Mouse (Mus musculus) C2C12 (cell line): ENCODE data around the gene Pla2g4d.

Experiments
- CEBPB ChIP-seq: IDR thresholded peaks from one replicate; pipeline ENCODE4 v1.6.1; 2011; ENCODE audit warnings: low read depth, mild to moderate bottlenecking, control low read depth, moderate library complexity
- CTCF ChIP-seq: IDR thresholded peaks from one replicate; pipeline ENCODE4 v1.5.1; 2011; ENCODE audit not compliant: control insufficient read depth, insufficient read depth, insufficient read length
- MAX ChIP-seq: IDR thresholded peaks from one replicate; pipeline ENCODE4 v1.6.1; 2011; ENCODE audit warnings: mild to moderate bottlenecking, control low read depth
- MYOG ChIP-seq: IDR thresholded peaks from one replicate; pipeline ENCODE4 v1.6.1; 2011; ENCODE audit not compliant: control insufficient read depth, insufficient read length; ENCODE audit errors: extremely low read depth
- USF1 ChIP-seq: IDR thresholded peaks from one replicate; pipeline ENCODE4 v1.6.1; 2011; ENCODE audit warnings: low read depth, mild to moderate bottlenecking, control low read depth, moderate library complexity

GRCm38 (mm10) chr2:120264858-120265257 is 24.1 kb downstream of the Pla2g4d start:
- no peak for TF ChIP-seq MAX
- TF ChIP-seq CTCF = no peak
- no peak for TF ChIP-seq MYOG
- no peak for TF ChIP-seq USF1
- TF ChIP-seq CEBPB = no peak
